Mouse (Mus musculus): ENCODE data around the gene Tas2r103. TPM values are rescaled to one million over a fixed set of nuclear protein-coding genes. Genes with fewer than 3 reads are reported as not detected.

Gene Tas2r103
- not detected in 2 replicates for total RNA-seq (2017)

GRCm38 (mm10) chr6:133037001-133037400 is at the start of gene Tas2r103:
Gene Tas2r103 (minus strand): TSS chr6:133037101.
- no peak for ATAC-seq (ENCODE audit: extremely low read depth, insufficient number of reproducible peaks, low FRiP score, poor library complexity, severe bottlenecking)

GRCm38 (mm10) chr6:133055716-133056115 is 18.8 kb upstream of the Tas2r103 start, which contains the start of gene Tas2r140:
Gene Tas2r140 (minus strand): TSS chr6:133055816.
- no peak for ATAC-seq (ENCODE audit: extremely low read depth, insufficient number of reproducible peaks, low FRiP score, poor library complexity, severe bottlenecking)

Other genes starting within 250 kb of the Tas2r103 start
- not detected in 2 replicates for gene Tas2r117, start 234.3 kb downstream of the Tas2r103 start, total RNA-seq (2017)
- not detected in 2 replicates for gene Tas2r123, start 190.0 kb downstream of the Tas2r103 start, total RNA-seq (2017)
- not detected in 2 replicates for gene Tas2r116, start 181.7 kb downstream of the Tas2r103 start, total RNA-seq (2017)
- gene Tas2r110, start 169.1 kb downstream of the Tas2r103 start, total RNA-seq (2017) = not detected in 2 replicates
- not detected in 2 replicates for gene Tas2r113, start 144.1 kb downstream of the Tas2r103 start, total RNA-seq (2017)
- gene Tas2r125, start 127.5 kb downstream of the Tas2r103 start, total RNA-seq (2017) = not detected in 2 replicates
- gene Tas2r129, start 86.0 kb downstream of the Tas2r103 start, total RNA-seq (2017) = not detected in 2 replicates
- gene Tas2r131, start 79.2 kb downstream of the Tas2r103 start, total RNA-seq (2017) = not detected in 2 replicates
- gene Tas2r109, start 56.1 kb downstream of the Tas2r103 start, total RNA-seq (2017) = not detected in 2 replicates
- not detected in 2 replicates for gene Tas2r140, start 18.7 kb upstream of the Tas2r103 start, total RNA-seq (2017)
- 15.8 and 16.1 TPM in 2 replicates for gene Smim10l1, start 67.8 kb upstream of the Tas2r103 start, total RNA-seq (2017)